Mouse (Mus musculus): Measurements from ENCODE around the gene Gpr135.

DNA sequence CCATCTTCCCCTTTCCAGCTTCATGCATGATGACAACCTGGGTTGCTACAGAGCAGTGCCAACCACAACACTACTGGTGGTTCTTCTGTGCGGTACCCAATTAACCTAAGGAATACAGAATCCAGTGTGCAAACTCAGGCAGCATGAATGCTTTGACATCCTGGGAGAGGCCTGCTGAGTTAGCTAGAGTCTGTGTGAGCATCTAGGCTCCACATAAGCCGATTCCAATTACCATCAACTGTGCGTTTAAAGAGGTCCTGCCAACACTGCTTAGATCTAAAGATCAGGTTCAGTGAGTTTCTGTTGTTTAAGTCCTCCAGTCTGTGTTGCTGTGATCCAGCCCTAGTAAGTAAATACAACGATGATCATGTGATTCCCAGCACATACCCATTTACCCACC is 50.6 kb downstream of the Gpr135 start:
- TF ChIP-seq GATA1 (IDR thresholded peaks at IDR 0.05; ENCODE audit: borderline replicate concordance, low read length), result no peak
- no peak for TF ChIP-seq FLI1 (IDR thresholded peaks at IDR 0.05; ENCODE audit: low read length)
